Mouse (Mus musculus): ENCODE measurements around the gene Plekhm2.

Gene Plekhm2

GRCm38 (mm10) chr4:141616811-141617210, 47.9 kb downstream of the Plekhm2 start:
- in situ Hi-C loops (cut with MboI, MseI), result loop anchor here in 1 of 2 experiments (5.0 kb wide), 1 partner anchor 165 kb away; no protein-coding TSS in a partner anchor

GRCm38 (mm10) chr4:141614946-141615345, 49.8 kb downstream of the Plekhm2 start:
- in situ Hi-C loops (cut with MboI, MseI), result loop anchor here in 1 of 2 experiments (5.0 kb wide), 1 partner anchor 167 kb away; no protein-coding TSS in a partner anchor

GRCm38 (mm10) chr4:141609538-141609937, 55.2 kb downstream of the Plekhm2 start:
- in situ Hi-C loops (cut with MboI, MseI), result no loop called here

GRCm38 (mm10) chr4:141605861-141606260, 58.8 kb downstream of the Plekhm2 start, which contains the start of gene Fblim1:
TSS of gene Fblim1 (minus strand) at chr4:141606096.
- in situ Hi-C loops (cut with MboI, MseI), result no loop called here

- in situ Hi-C loops (cut with MboI, MseI), result no loop called here
Observed at GRCm38 (mm10) chr4:141605421-141605820, 59.3 kb downstream of the Plekhm2 start.

- in situ Hi-C loops (cut with MboI, MseI), result no loop called here
Observed at GRCm38 (mm10) chr4:141604493-141604892, 60.2 kb downstream of the Plekhm2 start.

- in situ Hi-C loops (cut with MboI, MseI), result no loop called here
Observed at GRCm38 (mm10) chr4:141603921-141604320, 60.8 kb downstream of the Plekhm2 start.

- in situ Hi-C loops (cut with MboI, MseI), result no loop called here
Observed at GRCm38 (mm10) chr4:141602523-141603223, 62.0 kb downstream of the Plekhm2 start.

GRCm38 (mm10) chr4:141601148-141601862, 63.4 kb downstream of the Plekhm2 start:
- in situ Hi-C loops (cut with MboI, MseI), result no loop called here

GRCm38 (mm10) chr4:141600364-141600763, 64.3 kb downstream of the Plekhm2 start:
- in situ Hi-C loops (cut with MboI, MseI), result no loop called here

- in situ Hi-C loops (cut with MboI, MseI), result no loop called here
Observed at GRCm38 (mm10) chr4:141599251-141600141, 65.2 kb downstream of the Plekhm2 start.

- in situ Hi-C loops (cut with MboI, MseI), result no loop called here
Observed at GRCm38 (mm10) chr4:141598894-141599250, 65.8 kb downstream of the Plekhm2 start.

GRCm38 (mm10) chr4:141598199-141598893, 66.4 kb downstream of the Plekhm2 start:
- in situ Hi-C loops (cut with MboI, MseI), result no loop called here

GRCm38 (mm10) chr4:141596700-141597328, 67.9 kb downstream of the Plekhm2 start:
- in situ Hi-C loops (cut with MboI, MseI), result no loop called here

- in situ Hi-C loops (cut with MboI, MseI), result no loop called here
Observed at GRCm38 (mm10) chr4:141595605-141596268, 69.0 kb downstream of the Plekhm2 start.

- in situ Hi-C loops (cut with MboI, MseI), result no loop called here
Observed at GRCm38 (mm10) chr4:141595138-141595537, 69.6 kb downstream of the Plekhm2 start.

GRCm38 (mm10) chr4:141591547-141591946, 73.2 kb downstream of the Plekhm2 start:
- in situ Hi-C loops (cut with MboI, MseI), result no loop called here

GRCm38 (mm10) chr4:141583919-141584318, 80.8 kb downstream of the Plekhm2 start:
- in situ Hi-C loops (cut with MboI, MseI), result no loop called here

GRCm38 (mm10) chr4:141581051-141581450, 83.6 kb downstream of the Plekhm2 start:
- in situ Hi-C loops (cut with MboI, MseI), result no loop called here

GRCm38 (mm10) chr4:141578833-141579232, 85.9 kb downstream of the Plekhm2 start:
- in situ Hi-C loops (cut with MboI, MseI), result loop anchor here (5.0 to 10.0 kb wide), 2 partner anchors 107 to 184 kb away; partner anchors contain the start of gene Clcnka (in 1 of the 2)

Data from T-helper 17 cell (primary cell).